Mouse (Mus musculus) stomach, embryonic 16.5 days (tissue): ENCODE data around the gene Nkap. TPM values are rescaled to one million over a fixed set of nuclear protein-coding genes. Genes with fewer than 3 reads are reported as not detected.
A peak's percentile ranks its signal among the peaks of the same experiment; 100 is the strongest.
"Not testable (repeated sequence)": the region's sequence is repeated elsewhere in the genome, so short reads cannot be mapped to it uniquely, and the experiment has no call there.

ENCODE experiments used
- ATAC-seq: fragments of 200-750 bp; cut with Nextera tagmentation; 2 replicates; pipeline ENCODE4 v1.8.0; 2017; ENCODE audit warnings: moderate number of reproducible peaks, moderate TSS enrichment; ENCODE audit not compliant: insufficient read depth, low FRiP score
- H3K27ac ChIP-seq: fragments of 300-500 bp; sonication (generic); 2 replicates; pipeline ENCODE4 v1.5.1; 2014; ENCODE audit warnings: low read length
- H3K27me3 ChIP-seq: fragments of 300-500 bp; sonication (generic); 2 replicates; pipeline ENCODE4 v1.6.1; 2014; ENCODE audit warnings: low read length, control low read depth, mixed read lengths; ENCODE audit not compliant: control insufficient read depth, insufficient read depth
- H3K36me3 ChIP-seq: fragments of 300-500 bp; sonication (generic); 2 replicates; pipeline ENCODE4 v1.6.1; 2014; ENCODE audit warnings: low read length; ENCODE audit not compliant: control insufficient read depth, insufficient read depth
- H3K4me1 ChIP-seq: fragments of 300-500 bp; sonication (generic); 2 replicates; pipeline ENCODE4 v1.6.1; 2014; ENCODE audit warnings: low read length, control low read depth, mixed read lengths; ENCODE audit not compliant: control insufficient read depth, insufficient read depth
- H3K4me2 ChIP-seq: fragments of 300-500 bp; sonication (generic); 2 replicates; pipeline ENCODE4 v1.6.1; 2014; ENCODE audit warnings: low read depth, low read length, mixed read lengths
- H3K4me3 ChIP-seq: fragments of 300-500 bp; sonication (generic); replicated peaks from 2 replicates; pipeline ENCODE4 v1.5.1; 2014; ENCODE audit warnings: mild to moderate bottlenecking, low read length
- H3K9ac ChIP-seq: fragments of 300-500 bp; sonication (generic); 2 replicates; pipeline ENCODE4 v1.6.1; 2014; ENCODE audit warnings: low read length
- H3K9me3 ChIP-seq: fragments of 300-500 bp; sonication (generic); replicated peaks from 2 replicates; pipeline ENCODE4 v1.6.1; 2016; ENCODE audit warnings: low read length, control low read depth; ENCODE audit not compliant: control insufficient read depth
- WGBS: fragments of 180-500 bp; shearing (Covaris S2); extraction: QIAGEN DNeasy Blood & Tissue Kit; methylation state at CpG from one replicate; pipeline ENCODE4 v1.1.7; 2014; 5-methylcytosine and 5-hydroxymethylcytosine counted together
- polyA plus RNA-seq: library from polyadenylated mRNA; unstranded; fragments of >200 nt; fragmentation: Nextera tagmentation; extraction: Ambion mirVana; gene quantifications from 2 replicates; pipeline ENCODE4 v1.2.1, GENCODE M21; 2015

The Nkap gene
- polyA plus RNA-seq, result 13.7 and 14.2 TPM in 2 replicates

GRCm38 (mm10) chrX:37126671-37127358 is at the start of gene Nkap:
Nkap (plus strand) TSS chrX:37126795.
- Histone ChIP-seq H3K4me3 (peak within 1 kb of the TSS; percentile 56), H3K36me3 (no peaks in the 10 kb centered on the region), H3K27me3 (no peaks in the 10 kb centered on the region), H3K9me3 (no peaks in the 10 kb centered on the region), H3K27ac (peak within 1 kb of the TSS; percentile 61), H3K4me2 (peak within 1 kb of the TSS; percentile 57), H3K9ac (peak within 1 kb of the TSS; percentile 76), H3K4me1 (no peaks in the 10 kb centered on the region)
- peak; percentile 83; the same call in 1 of the 2 replicates for ATAC-seq
- WGBS, result 10% methylated on average over 58 of the region's 58 CpGs

- not testable (repeated sequence) for H3K4me2 ChIP-seq, H3K9ac ChIP-seq, H3K27me3 ChIP-seq, H3K27ac ChIP-seq, H3K4me1 ChIP-seq, H3K9me3 ChIP-seq, H3K36me3 ChIP-seq, ATAC-seq, H3K4me3 ChIP-seq
- 62% methylated on average over 3 of the region's 4 CpGs for WGBS
Observed at GRCm38 (mm10) chrX:37080345-37080744, 46.2 kb upstream of the Nkap start.

GRCm38 (mm10) chrX:37081194-37081593 is 45.4 kb upstream of the Nkap start:
- Histone ChIP-seq H3K27me3 (no peaks in the 10 kb centered on the region), H3K4me1 (no peaks in the 10 kb centered on the region), H3K4me3 (no peak overlapping the region), H3K27ac (no peak overlapping the region), H3K36me3 (peaks cover 4% of the 10 kb centered on the region; the same call in 1 of the 2 replicates), H3K9me3 (no peaks in the 10 kb centered on the region), H3K4me2 (no peak overlapping the region), H3K9ac (no peak overlapping the region)
- WGBS, result 56% methylated on average over 6 of the region's 6 CpGs
- no peak for ATAC-seq

GRCm38 (mm10) chrX:37084318-37084926 is 42.2 kb upstream of the Nkap start:
- 0 out of 2 replicates have a peak, but pooled peaks have one; percentile 21 for ATAC-seq
- H3K9me3 ChIP-seq, result no peaks in the 10 kb centered on the region

GRCm38 (mm10) chrX:37084927-37085660 is 41.5 kb upstream of the Nkap start, which contains the start of gene Rpl39:
Rpl39 (minus strand) TSS chrX:37085402.
- Histone ChIP-seq H3K27me3 (no peaks in the 10 kb centered on the region), H3K27ac (peak within 1 kb of the TSS; percentile 93), H3K4me3 (peak within 1 kb of the TSS; percentile 65), H3K9ac (peak within 1 kb of the TSS; percentile 78), H3K4me1 (no peaks in the 10 kb centered on the region), H3K9me3 (no peaks in the 10 kb centered on the region), H3K36me3 (peaks cover 4% of the 10 kb centered on the region; the same call in 1 of the 2 replicates), H3K4me2 (peak within 1 kb of the TSS; percentile 68)
- peak; percentile 95 for ATAC-seq
- 11% methylated on average over 38 of the region's 38 CpGs for WGBS

More at GRCm38 (mm10) chrX:37084318-37084926, 42.2 kb upstream of the Nkap start:
- Histone ChIP-seq H3K4me2 (peak overlapping the region; percentile 68), H3K9ac (peak overlapping the region; percentile 78), H3K4me3 (peak overlapping the region; percentile 65), H3K36me3 (peaks cover 4% of the 10 kb centered on the region; the same call in 1 of the 2 replicates), H3K4me1 (no peaks in the 10 kb centered on the region), H3K27me3 (no peaks in the 10 kb centered on the region), H3K27ac (peak overlapping the region; percentile 93)
- WGBS, result 12% methylated on average over 19 of the region's 19 CpGs

- Histone ChIP-seq H3K4me2 (peak overlapping the region; percentile 45), H3K9ac (peak overlapping the region; percentile 65), H3K36me3 (peaks cover 4% of the 10 kb centered on the region; the same call in 1 of the 2 replicates), H3K27me3 (no peaks in the 10 kb centered on the region), H3K27ac (peak overlapping the region; percentile 93), H3K9me3 (no peaks in the 10 kb centered on the region), H3K4me1 (no peaks in the 10 kb centered on the region), H3K4me3 (peak overlapping the region; percentile 65)
- WGBS, result 22% methylated on average over 9 of the region's 9 CpGs
- no peak; the same call in 1 of the 2 replicates for ATAC-seq
Observed at GRCm38 (mm10) chrX:37085665-37086064, 40.9 kb upstream of the Nkap start.

- no peak for ATAC-seq
- no peaks in the 10 kb centered on the region for H3K9me3 ChIP-seq
- H3K9ac ChIP-seq, result no peak overlapping the region
- H3K4me3 ChIP-seq, result no peak overlapping the region
- no peak overlapping the region for H3K27ac ChIP-seq
- 74% methylated on average over 1 of the region's 1 CpGs for WGBS
- H3K4me1 ChIP-seq, result no peaks in the 10 kb centered on the region
- no peaks in the 10 kb centered on the region for H3K27me3 ChIP-seq
- no peaks in the 10 kb centered on the region for H3K36me3 ChIP-seq
- H3K4me2 ChIP-seq, result no peak overlapping the region
Observed at GRCm38 (mm10) chrX:37088778-37089177, 37.8 kb upstream of the Nkap start.

GRCm38 (mm10) chrX:37091457-37091856 is 35.1 kb upstream of the Nkap start:
- H3K36me3 ChIP-seq, result no peaks in the 10 kb centered on the region
- no peaks in the 10 kb centered on the region for H3K9me3 ChIP-seq
- H3K27ac ChIP-seq, result no peak overlapping the region
- no peaks in the 10 kb centered on the region for H3K27me3 ChIP-seq
- no peak overlapping the region for H3K4me3 ChIP-seq
- H3K4me1 ChIP-seq, result no peaks in the 10 kb centered on the region
- no peak overlapping the region for H3K4me2 ChIP-seq
- WGBS, result 73% methylated on average over 3 of the region's 3 CpGs
- no peak overlapping the region for H3K9ac ChIP-seq
- no peak for ATAC-seq
